Mouse (Mus musculus) G1E (cell line): Measurements from ENCODE around the gene Bmi1.

Experiments
- CTCF ChIP-seq: IDR thresholded peaks from 2 replicates; pipeline ENCODE4 v1.5.1; 2012; ENCODE audit warnings: low read depth, low read length, inconsistent platforms, mixed read lengths
- GATA1 ChIP-seq: IDR thresholded peaks from 2 replicates; pipeline ENCODE4 v1.6.1; 2012; ENCODE audit warnings: borderline replicate concordance, low read length, inconsistent platforms, mixed read lengths
- GATA2 ChIP-seq: IDR thresholded peaks from 2 replicates; pipeline ENCODE4 v1.6.1; 2012; ENCODE audit warnings: low read depth, low read length, inconsistent platforms, borderline replicate concordance
- POLR2AphosphoS5 ChIP-seq: IDR thresholded peaks from 2 replicates; pipeline ENCODE4 v1.6.1; 2012; ENCODE audit warnings: low read depth, low read length, inconsistent platforms; ENCODE audit not compliant: insufficient replicate concordance
- TAL1 ChIP-seq: conservative IDR thresholded peaks from 2 replicates; pipeline ENCODE4 v1.6.1; 2012; ENCODE audit warnings: low read depth, low read length, inconsistent platforms, mixed read lengths

DNA sequence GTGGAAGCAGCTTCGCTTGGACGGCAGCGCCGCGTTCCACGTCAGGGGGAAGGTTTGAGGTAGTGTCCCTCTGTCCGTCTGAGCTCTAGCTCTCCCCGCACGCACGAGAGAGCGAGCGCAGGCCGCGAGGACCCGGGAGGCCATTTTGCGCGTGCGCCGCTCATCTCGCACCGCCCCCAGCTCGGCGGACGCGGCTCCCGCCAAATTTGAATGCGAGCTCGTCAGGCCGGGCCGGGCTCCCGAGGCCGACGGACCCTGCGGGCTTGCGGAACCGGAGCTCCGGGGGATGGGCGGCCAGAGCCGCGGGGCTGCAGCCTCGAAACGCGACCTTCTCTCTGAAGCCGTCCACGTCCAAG is 11.9 kb downstream of the Bmi1 start:
- no peak for TF ChIP-seq CTCF
- TF ChIP-seq TAL1, result no peak
- no peak for TF ChIP-seq GATA2
- TF ChIP-seq GATA1, result no peak
- no peak for TF ChIP-seq POLR2AphosphoS5
